Mouse (Mus musculus) cerebellum, adult 2 months (tissue): Measurements from ENCODE around the gene Apba3. TPM values are rescaled to one million over a fixed set of nuclear protein-coding genes. Genes with fewer than 3 reads are reported as not detected.

ENCODE experiments used
- DNase-seq, 2 experiments: peaks; one replicate each; pipeline ENCODE4 v3.0.0; 2021
- H3K27ac ChIP-seq: fragments of 200-500 bp; 2 replicates; pipeline ENCODE4 v1.5.1; 2012; ENCODE audit warnings: low read length, control low read depth, inconsistent platforms; ENCODE audit not compliant: insufficient read depth
- H3K27me3 ChIP-seq: fragments of 200-500 bp; 2 replicates; pipeline ENCODE4 v1.6.1; 2012; ENCODE audit warnings: inconsistent platforms, mild to moderate bottlenecking, low read length, moderate library complexity; ENCODE audit not compliant: control insufficient read depth, insufficient read depth
- H3K4me1 ChIP-seq: fragments of 200-500 bp; 2 replicates; pipeline ENCODE4 v1.6.1; 2011; ENCODE audit warnings: low read length; ENCODE audit not compliant: control insufficient read depth, insufficient read depth
- H3K4me3 ChIP-seq: fragments of 200-500 bp; replicated peaks from 2 replicates; pipeline ENCODE3; 2011; ENCODE audit warnings: mild to moderate bottlenecking, low read depth, low read length, control low read depth; ENCODE audit not compliant: insufficient read depth
- CTCF ChIP-seq: fragments of 200-500 bp; IDR thresholded peaks from 2 replicates; pipeline ENCODE4 v1.5.1; 2011; ENCODE audit warnings: low read depth, mild to moderate bottlenecking, control low read depth, low read length, moderate library complexity, borderline replicate concordance; ENCODE audit not compliant: insufficient read depth
- POLR2A ChIP-seq: fragments of 200-500 bp; IDR thresholded peaks from 2 replicates; pipeline ENCODE4 v1.6.1; 2011; ENCODE audit warnings: low read length, control low read depth, borderline replicate concordance; ENCODE audit not compliant: insufficient read depth
- whole genome bisulfite sequencing: fragments of 180-500 bp; shearing (Covaris S2); methylation state at CpG from one replicate; pipeline ENCODE4 v1.1.7; 2018; 5-methylcytosine and 5-hydroxymethylcytosine counted together
- polyA plus RNA-seq: library from polyadenylated mRNA; depleted of rRNA; stranded (reverse); fragments of >200 nt; gene quantifications from 2 replicates; pipeline ENCODE4 v1.2.3, GENCODE M21; 2012

Gene Apba3
- polyA plus RNA-seq, 1 experiment = 61.8 TPM

GRCm38 (mm10) chr10:81231436-81231835 is 35.3 kb upstream of the Apba3 start:
- peak overlapping the region; percentile 53; the same call in 1 of the 2 replicates for H3K27ac ChIP-seq
- peaks cover 18% of the 10 kb centered on the region; the same call in 1 of the 2 replicates for H3K4me1 ChIP-seq
- DNase-seq = no peak
- WGBS = 34% methylated on average over 7 of the region's 7 CpGs
- peak overlapping the region; percentile 48 for H3K4me3 ChIP-seq
- no peaks in the 10 kb centered on the region for H3K27me3 ChIP-seq
- TF ChIP-seq POLR2A = no peak
- TF ChIP-seq CTCF = no peak

- no peaks in the 10 kb centered on the region for H3K27me3 ChIP-seq
- H3K27ac ChIP-seq = peak within 1 kb of the TSS; percentile 17; the same call in 1 of the 2 replicates
- TF ChIP-seq CTCF (no peak), POLR2A (peak; percentile 82)
- 8% methylated on average over 29 of the region's 29 CpGs for WGBS
- DNase-seq = peak; percentile 95 to 96
- H3K4me3 ChIP-seq = peak within 1 kb of the TSS; percentile 85
- peaks cover 18% of the 10 kb centered on the region; the same call in 1 of the 2 replicates for H3K4me1 ChIP-seq
These were observed 34.1 kb upstream of the Apba3 start, which contains the start of gene Zfr2 for GRCm38 (mm10) chr10:81232580-81233225. TSS of gene Zfr2 (plus strand) at chr10:81233155.

DNA sequence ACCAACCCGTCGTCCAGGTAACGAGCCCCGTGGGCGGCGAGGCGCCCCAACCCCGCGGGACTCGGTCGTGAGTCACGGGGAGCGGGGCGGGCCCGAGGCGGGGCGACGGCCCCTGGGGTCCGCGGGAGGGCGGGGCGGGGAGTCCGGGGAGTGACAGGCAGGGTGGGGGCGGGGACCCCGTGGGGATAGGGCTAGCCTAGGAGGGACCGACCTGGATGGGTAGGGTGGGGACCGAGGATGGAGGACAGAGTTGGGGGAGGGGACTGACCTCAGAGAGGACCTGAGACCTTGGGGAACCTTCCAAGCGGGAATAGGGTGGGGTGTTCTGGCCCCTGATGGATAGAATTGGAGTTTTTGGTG is 33.6 kb upstream of the Apba3 start:
- H3K27ac ChIP-seq = no peak overlapping the region; the same call in 1 of the 2 replicates
- H3K4me3 ChIP-seq = peak overlapping the region; percentile 85
- WGBS = under 1% methylated on average over 28 of the region's 28 CpGs
- DNase-seq = no peak
- H3K4me1 ChIP-seq = peaks cover 18% of the 10 kb centered on the region; the same call in 1 of the 2 replicates
- TF ChIP-seq POLR2A (no peak), CTCF (no peak)
- no peaks in the 10 kb centered on the region for H3K27me3 ChIP-seq

DNA sequence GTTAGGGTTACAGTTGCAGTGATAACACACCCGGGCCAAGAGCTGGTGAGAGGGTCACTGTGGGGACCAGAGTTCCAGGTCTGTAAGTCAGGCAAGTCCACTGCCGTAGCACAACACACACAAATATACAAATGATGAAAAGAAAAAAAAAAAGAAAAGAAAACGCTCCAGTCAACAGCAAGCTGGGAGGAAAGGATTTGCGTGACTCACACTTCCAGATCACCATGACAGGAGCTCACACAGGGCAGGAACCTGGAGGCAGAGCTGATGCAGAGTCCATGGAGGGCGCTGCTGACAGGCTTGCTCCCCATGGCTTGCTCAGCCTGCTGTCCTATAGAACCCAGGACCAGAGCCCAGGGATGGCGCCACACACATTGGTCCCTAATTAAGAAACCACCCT is 32.6 kb upstream of the Apba3 start:
- no peaks in the 10 kb centered on the region for H3K27me3 ChIP-seq
- H3K4me3 ChIP-seq = no peak overlapping the region
- peaks cover 15% of the 10 kb centered on the region; the same call in 1 of the 2 replicates for H3K4me1 ChIP-seq
- 56% methylated on average over 6 of the region's 6 CpGs for WGBS
- TF ChIP-seq CTCF (no peak), POLR2A (no peak)
- no peak overlapping the region for H3K27ac ChIP-seq
- no peak for DNase-seq

GRCm38 (mm10) chr10:81236471-81237268 is 30.1 kb upstream of the Apba3 start:
- 86% methylated on average over 12 of the region's 12 CpGs for WGBS
- Histone ChIP-seq H3K27ac (no peak overlapping the region), H3K27me3 (no peaks in the 10 kb centered on the region)

GRCm38 (mm10) chr10:81238618-81239017 is 28.1 kb upstream of the Apba3 start:
- Histone ChIP-seq H3K27me3 (no peaks in the 10 kb centered on the region), H3K4me3 (no peak overlapping the region), H3K27ac (no peak overlapping the region), H3K4me1 (no peaks in the 10 kb centered on the region)
- TF ChIP-seq CTCF = no peak
- WGBS = 56% methylated on average over 2 of the region's 2 CpGs
- DNase-seq = no peak

More at GRCm38 (mm10) chr10:81236471-81237268, 30.1 kb upstream of the Apba3 start:
- H3K4me3 ChIP-seq = no peak overlapping the region
- peaks cover 6% of the 10 kb centered on the region; the same call in 1 of the 2 replicates for H3K4me1 ChIP-seq
- TF ChIP-seq POLR2A (no peak), CTCF (no peak)
- DNase-seq = no peak

DNA sequence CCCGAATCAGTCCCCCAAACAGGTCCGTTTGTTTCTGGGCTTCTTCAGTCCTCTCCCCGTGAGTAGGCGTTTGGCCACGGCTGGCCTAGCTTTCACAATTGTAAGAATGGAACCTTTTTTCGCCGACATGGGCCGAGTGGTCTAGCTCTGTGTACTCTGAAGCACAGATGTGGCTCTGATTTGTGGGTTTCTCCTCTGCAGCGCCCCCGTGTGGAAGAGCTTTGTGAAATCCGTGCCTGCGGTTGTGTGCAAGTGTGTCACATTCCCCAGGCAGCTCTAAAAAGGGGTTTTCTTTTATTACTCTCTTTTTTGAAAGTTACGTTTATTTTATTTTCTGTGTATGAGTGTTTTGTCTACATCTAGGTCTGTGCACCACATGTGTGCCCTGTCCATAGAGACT is 25.9 kb upstream of the Apba3 start:
- Histone ChIP-seq H3K4me1 (peaks cover 3% of the 10 kb centered on the region), H3K27ac (no peak overlapping the region), H3K4me3 (no peak overlapping the region), H3K27me3 (no peaks in the 10 kb centered on the region)
- 32% methylated on average over 13 of the region's 13 CpGs for WGBS
- peak; percentile 61; the same call in 1 of the 2 replicates for TF ChIP-seq CTCF
- TF ChIP-seq POLR2A = no peak
- DNase-seq = peak in 1 of 2 experiments; percentile 67

DNA sequence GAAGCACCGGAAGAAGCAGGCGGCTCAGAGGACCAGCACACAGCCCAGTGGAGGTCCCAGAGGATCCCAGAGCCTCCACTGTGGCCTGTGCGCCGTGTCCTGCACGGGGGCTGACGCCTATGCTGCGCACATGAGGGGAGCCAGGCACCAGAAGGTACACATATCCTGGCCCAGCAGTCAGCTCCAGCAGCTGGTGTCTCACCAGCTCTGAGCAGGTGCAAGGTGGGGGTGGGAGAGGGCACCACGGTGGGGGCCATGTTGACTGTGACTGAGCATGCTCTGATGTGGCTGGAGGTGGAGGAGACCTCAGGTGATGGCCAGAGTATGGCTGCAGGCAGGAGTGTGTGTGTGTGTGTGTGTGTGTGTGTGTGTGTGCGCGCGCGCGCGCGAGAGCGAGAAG is 24.7 kb upstream of the Apba3 start:
- peaks cover 3% of the 10 kb centered on the region for H3K4me1 ChIP-seq
- WGBS = 85% methylated on average over 16 of the region's 16 CpGs
- H3K27ac ChIP-seq = no peak overlapping the region
- no peak for TF ChIP-seq POLR2A
- no peak for TF ChIP-seq CTCF
- H3K27me3 ChIP-seq = no peaks in the 10 kb centered on the region
- DNase-seq = no peak
- no peak overlapping the region for H3K4me3 ChIP-seq
